Mouse (Mus musculus) bone marrow macrophage, adult 2 months (primary cell): ENCODE measurements around the gene Rhbdl3. TPM values are rescaled to one million over a fixed set of nuclear protein-coding genes. Genes with fewer than 3 reads are reported as not detected.

Experiments used
- H3K27ac ChIP-seq: 2 replicates; pipeline ENCODE4 v1.5.1; 2012; ENCODE audit warnings: low read depth, low read length; ENCODE audit not compliant: insufficient read depth
- H3K4me1 ChIP-seq: 2 replicates; pipeline ENCODE4 v1.6.1; 2012; ENCODE audit warnings: low read length; ENCODE audit not compliant: control insufficient read depth, insufficient read depth
- H3K4me3 ChIP-seq: 2 replicates; pipeline ENCODE4 v1.5.1; 2012; ENCODE audit warnings: mild to moderate bottlenecking, low read length, moderate library complexity; ENCODE audit not compliant: insufficient read depth
- CTCF ChIP-seq: IDR thresholded peaks from 2 replicates; pipeline ENCODE4 v1.5.1; 2012; ENCODE audit warnings: low read depth, mild to moderate bottlenecking, low read length, moderate library complexity
- POLR2A ChIP-seq: IDR thresholded peaks from 2 replicates; pipeline ENCODE4 v1.6.1; 2012; ENCODE audit warnings: mild to moderate bottlenecking, low read depth, low read length, borderline replicate concordance
- polyA plus RNA-seq: library from polyadenylated mRNA; stranded (reverse); fragments of >200 nt; gene quantifications from 2 replicates; pipeline ENCODE4 v1.2.4, GENCODE M21; 2012; ENCODE audit not compliant: missing spikeins, insufficient read depth, insufficient read length

Rhbdl3 gene
- polyA plus RNA-seq, 1 experiment, result not detected

DNA sequence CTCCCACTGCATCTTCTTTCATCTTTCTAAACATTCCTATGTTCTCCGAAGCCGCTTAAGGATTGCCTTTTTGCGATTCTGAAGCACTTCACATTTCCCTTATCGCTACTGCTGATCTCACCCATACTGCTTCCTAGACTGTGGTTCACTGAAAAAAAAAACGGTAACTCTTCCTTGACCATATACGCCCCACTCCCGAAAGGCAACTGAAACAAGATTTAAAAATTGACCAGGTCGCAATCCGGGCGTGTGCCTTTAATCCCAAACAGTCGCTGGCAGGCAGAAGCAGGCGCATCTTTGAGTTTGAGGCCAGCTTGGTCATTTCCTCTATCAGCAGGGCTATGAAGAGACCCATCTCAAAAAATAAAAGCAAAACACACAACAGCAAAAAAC lies 81.9 kb downstream of the Rhbdl3 start:
- Histone ChIP-seq H3K27ac (peak overlapping the region; percentile 91), H3K4me3 (peak overlapping the region; percentile 73), H3K4me1 (peaks cover 9% of the 10 kb centered on the region)
- no peak for TF ChIP-seq POLR2A
- no peak for TF ChIP-seq CTCF

- H3K27ac ChIP-seq, result peak within 1 kb of the TSS; percentile 91
- peaks cover 7% of the 10 kb centered on the region for H3K4me1 ChIP-seq
- H3K4me3 ChIP-seq, result peak within 1 kb of the TSS; percentile 73
- TF ChIP-seq POLR2A, result peak; percentile 43; the same call in 1 of the 2 replicates
- TF ChIP-seq CTCF, result no peak
Measured at GRCm38 (mm10) chr11:80383019-80383625, 82.4 kb downstream of the Rhbdl3 start, which contains the start of gene Zfp207. Gene Zfp207 (plus strand): TSS chr11:80383279.

- H3K4me1 ChIP-seq, result peaks cover 7% of the 10 kb centered on the region
- TF ChIP-seq POLR2A (no peak), CTCF (no peak)
- H3K27ac ChIP-seq, result peak overlapping the region; percentile 81
- H3K4me3 ChIP-seq, result peak overlapping the region; percentile 73
Measured at GRCm38 (mm10) chr11:80383626-80384046, 82.9 kb downstream of the Rhbdl3 start.

DNA sequence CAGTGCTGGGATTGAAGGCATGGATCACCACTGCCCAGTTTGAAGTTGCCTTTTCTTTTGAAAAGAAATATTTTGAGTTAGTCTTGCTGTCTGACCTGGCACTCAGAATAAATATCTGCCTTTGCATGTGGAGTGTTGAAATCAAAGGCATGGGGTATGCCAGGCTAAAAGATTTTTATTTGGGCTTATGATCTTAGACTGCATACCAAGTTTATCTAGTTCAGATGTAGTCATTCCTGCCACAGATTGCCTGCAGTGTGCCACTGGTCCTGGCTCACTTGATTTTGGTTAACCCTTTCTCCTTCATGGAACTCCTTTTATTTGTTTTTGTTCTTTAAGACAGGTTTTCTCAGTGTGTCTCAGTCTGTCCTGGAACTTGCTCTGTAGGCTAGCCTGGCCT lies 83.7 kb downstream of the Rhbdl3 start:
- no peak for TF ChIP-seq POLR2A
- TF ChIP-seq CTCF, result no peak
- H3K27ac ChIP-seq, result no peak overlapping the region
- peak overlapping the region; percentile 62 for H3K4me3 ChIP-seq
- H3K4me1 ChIP-seq, result peaks cover 9% of the 10 kb centered on the region

DNA sequence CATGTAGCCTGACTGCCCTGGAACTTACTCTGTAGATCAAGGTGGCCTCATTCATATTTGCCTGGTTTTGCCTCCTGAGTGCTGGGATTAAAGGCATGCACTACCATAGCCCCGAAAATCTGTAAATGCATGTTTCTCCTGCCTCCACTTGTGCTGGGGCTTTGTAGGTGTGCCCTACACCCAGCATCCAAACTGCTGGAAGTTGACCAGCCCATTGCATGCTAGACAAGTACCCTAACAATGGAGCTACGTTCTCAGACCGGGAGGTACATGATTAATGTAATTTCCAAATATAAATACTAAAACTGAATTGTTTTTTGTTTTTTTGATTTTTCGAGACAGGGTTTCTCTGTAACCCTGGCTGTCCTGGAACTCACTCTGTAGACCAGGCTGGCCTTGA lies 84.3 kb downstream of the Rhbdl3 start:
- TF ChIP-seq CTCF (no peak), POLR2A (no peak)
- Histone ChIP-seq H3K27ac (no peak overlapping the region), H3K4me3 (peak overlapping the region; percentile 62), H3K4me1 (peaks cover 9% of the 10 kb centered on the region)

GRCm38 (mm10) chr11:80386790-80387189 lies 86.1 kb downstream of the Rhbdl3 start:
- TF ChIP-seq CTCF (no peak), POLR2A (no peak)
- H3K4me3 ChIP-seq, result no peak overlapping the region
- H3K27ac ChIP-seq, result no peak overlapping the region

GRCm38 (mm10) chr11:80389885-80390284 lies 89.2 kb downstream of the Rhbdl3 start:
- TF ChIP-seq POLR2A (no peak), CTCF (no peak)
- Histone ChIP-seq H3K27ac (no peak overlapping the region), H3K4me3 (no peak overlapping the region), H3K4me1 (peaks cover 4% of the 10 kb centered on the region; the same call in 1 of the 2 replicates)

More at GRCm38 (mm10) chr11:80386790-80387189, 86.1 kb downstream of the Rhbdl3 start:
- H3K4me1 ChIP-seq, result peaks cover 7% of the 10 kb centered on the region

GRCm38 (mm10) chr11:80391407-80392120 lies 90.9 kb downstream of the Rhbdl3 start:
- H3K27ac ChIP-seq, result no peak overlapping the region
- no peak overlapping the region for H3K4me3 ChIP-seq
- TF ChIP-seq POLR2A (no peak), CTCF (no peak)
- H3K4me1 ChIP-seq, result peaks cover 2% of the 10 kb centered on the region; the same call in 1 of the 2 replicates

DNA sequence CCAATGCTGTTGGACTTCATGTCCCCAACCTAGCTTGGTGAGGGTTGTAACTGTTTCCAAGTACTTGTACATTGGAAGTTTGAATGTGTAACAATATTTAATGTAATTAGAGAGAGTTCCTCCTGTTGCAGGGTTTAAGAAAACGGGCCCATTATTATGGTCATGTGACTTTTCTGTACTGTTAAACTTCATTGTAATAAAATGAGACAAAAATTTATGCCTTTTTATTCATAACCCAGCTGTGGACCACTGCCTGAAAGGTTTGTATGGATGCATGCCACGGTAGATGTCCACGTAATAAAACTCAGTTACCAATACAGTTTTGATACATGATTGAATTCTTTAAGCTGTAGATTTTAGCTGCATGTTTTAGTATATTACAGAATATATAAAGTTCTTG lies 95.2 kb downstream of the Rhbdl3 start:
- no peaks in the 10 kb centered on the region for H3K4me1 ChIP-seq
- H3K27ac ChIP-seq, result no peak overlapping the region
- no peak overlapping the region for H3K4me3 ChIP-seq
- TF ChIP-seq POLR2A (no peak), CTCF (no peak)

- TF ChIP-seq POLR2A (no peak), CTCF (no peak)
- Histone ChIP-seq H3K4me3 (no peak overlapping the region), H3K27ac (no peak overlapping the region), H3K4me1 (no peaks in the 10 kb centered on the region)
Measured at GRCm38 (mm10) chr11:80396617-80397016, 95.9 kb downstream of the Rhbdl3 start.

Other genes with a start within 250 kb of the Rhbdl3 start
- 81.6 and 84.6 TPM in 2 replicates for gene Crlf3, start 219.9 kb upstream of the Rhbdl3 start, polyA plus RNA-seq
- 6.6 and 6.7 TPM in 2 replicates for gene Atad5, start 211.5 kb upstream of the Rhbdl3 start, polyA plus RNA-seq
- 7.7 and 12.4 TPM in 2 replicates for gene Tefm, start 158.7 kb upstream of the Rhbdl3 start, polyA plus RNA-seq
- gene Adap2, start 146.8 kb upstream of the Rhbdl3 start, polyA plus RNA-seq, result 167 and 174 TPM in 2 replicates
- 17.9 and 19.4 TPM in 2 replicates for gene Rnf135, start 117.1 kb upstream of the Rhbdl3 start, polyA plus RNA-seq
- gene Rhot1, start 91.9 kb upstream of the Rhbdl3 start, polyA plus RNA-seq, result 34.5 and 38.1 TPM in 2 replicates
- gene 5730455P16Rik, start 77.1 kb downstream of the Rhbdl3 start, polyA plus RNA-seq, result 12.5 and 15.2 TPM in 2 replicates
- 148 and 154 TPM in 2 replicates for gene Zfp207, start 82.4 kb downstream of the Rhbdl3 start, polyA plus RNA-seq
- 64.7 and 65.0 TPM in 2 replicates for gene Psmd11, start 127.7 kb downstream of the Rhbdl3 start, polyA plus RNA-seq
- gene Cdk5r1, start 176.1 kb downstream of the Rhbdl3 start, polyA plus RNA-seq, result 1.1 and 1.2 TPM in 2 replicates